25 mouse cellular contexts compared by ENCODE assay signal in genomic region chr11:98370588-98370987, GRCm38 (mm10). TPM values are rescaled to one million over a fixed set of nuclear protein-coding genes. Genes with fewer than 3 reads are reported as not detected.
DNase-seq lines count a peak whose midpoint lies in the region; ATAC-seq and TF ChIP-seq lines count a peak whose summit lies in the region.
"Had no signal": no experiment of that assay in that cellular context is flagged by ENCODE, and none has a peak within 500 bp of the region (broad histone marks: within the 10 kb centered on the region; RNA-seq: fewer than 3 reads in every experiment).

No protein-coding gene starts in this region.

- peak overlapping the region; percentile 64; the same call in 1 of the 2 replicates for H3K27ac ChIP-seq in forebrain, embryonic 14.5 days (ENCODE audit: low read depth, low read length)
- H3K27ac ChIP-seq in forebrain, embryonic 11.5 days (ENCODE audit: low read depth, low read length), result no peak overlapping the region
- peak overlapping the region; percentile 69; the same call in 1 of the 2 replicates for H3K27ac ChIP-seq in layer of hippocampus, adult 2 months
- H3K27ac ChIP-seq in embryonic facial prominence, embryonic 10.5 days (replicated peaks), result 0 out of 2 replicates have a peak overlapping the region, but pooled peaks have one; percentile 75
- peak overlapping the region; percentile 82 for H3K27ac ChIP-seq in forebrain, embryonic 15.5 days (replicated peaks)
- H3K27ac ChIP-seq: hindbrain, embryonic 15.5 days; intestine, embryonic 15.5 days; limb, embryonic 12.5 days; macrophage had no signal

- H3K4me1 ChIP-seq in forebrain, embryonic 14.5 days (ENCODE audit: control insufficient read depth, insufficient read depth, low read length), result peaks cover 18% of the 10 kb centered on the region
- peaks cover 14% of the 10 kb centered on the region for H3K4me1 ChIP-seq in forebrain, embryonic 11.5 days (replicated peaks; ENCODE audit: control insufficient read depth, insufficient read depth, low read length)
- peaks cover 23% of the 10 kb centered on the region for H3K4me1 ChIP-seq in embryonic facial prominence, embryonic 10.5 days
- H3K4me1 ChIP-seq in forebrain, embryonic 15.5 days, result peaks cover 47% of the 10 kb centered on the region

- 66% methylated on average over 2 of the region's 2 CpGs for WGBS in forebrain, embryonic 14.5 days
- WGBS in forebrain, embryonic 11.5 days, result 75% methylated on average over 2 of the region's 2 CpGs
- WGBS in embryonic facial prominence, embryonic 10.5 days, result 79% methylated on average over 2 of the region's 2 CpGs
- 71% methylated on average over 2 of the region's 2 CpGs for WGBS in forebrain, embryonic 15.5 days

- H3K9ac ChIP-seq in forebrain, embryonic 14.5 days (ENCODE audit: low read length), result no peak overlapping the region
- H3K9ac ChIP-seq in forebrain, embryonic 11.5 days (ENCODE audit: low read length), result no peak overlapping the region
- H3K9ac ChIP-seq in forebrain, embryonic 15.5 days (replicated peaks), result no peak overlapping the region
- H3K9ac ChIP-seq: hindbrain, embryonic 15.5 days; intestine, embryonic 15.5 days; liver, postnatal 0 days; midbrain, embryonic 15.5 days had no signal

- no peaks in the 10 kb centered on the region for H3K27me3 ChIP-seq in forebrain, embryonic 14.5 days (replicated peaks; ENCODE audit: control insufficient read depth, insufficient read depth, low read length)
- H3K27me3 ChIP-seq in forebrain, embryonic 11.5 days (ENCODE audit: control insufficient read depth, insufficient read depth, low read length), result no peaks in the 10 kb centered on the region
- no peaks in the 10 kb centered on the region for H3K27me3 ChIP-seq in embryonic facial prominence, embryonic 10.5 days (replicated peaks; ENCODE audit: low read depth, poor library complexity, severe bottlenecking)
- H3K27me3 ChIP-seq in forebrain, embryonic 15.5 days, result no peaks in the 10 kb centered on the region
- H3K27me3 ChIP-seq: hindbrain, embryonic 15.5 days; intestine, embryonic 15.5 days; limb, embryonic 12.5 days; midbrain, embryonic 15.5 days had no signal

- H3K4me3 ChIP-seq in forebrain, embryonic 14.5 days (ENCODE audit: low read depth, low read length), result no peak overlapping the region
- no peak overlapping the region for H3K4me3 ChIP-seq in forebrain, embryonic 11.5 days (ENCODE audit: low read depth, low read length)
- H3K4me3 ChIP-seq in layer of hippocampus, adult 2 months, result no peak overlapping the region
- H3K4me3 ChIP-seq in embryonic facial prominence, embryonic 10.5 days, result no peak overlapping the region
- H3K4me3 ChIP-seq in forebrain, embryonic 15.5 days, result no peak overlapping the region
- H3K4me3 ChIP-seq: hindbrain, embryonic 15.5 days; intestine, embryonic 15.5 days; limb, embryonic 12.5 days; midbrain, embryonic 15.5 days; myocyte had no signal

- no peaks in the 10 kb centered on the region for H3K9me3 ChIP-seq in forebrain, embryonic 14.5 days (replicated peaks; ENCODE audit: control insufficient read depth, low read length)
- H3K9me3 ChIP-seq in forebrain, embryonic 11.5 days (ENCODE audit: control insufficient read depth, low read length), result no peaks in the 10 kb centered on the region
- H3K9me3 ChIP-seq in embryonic facial prominence, embryonic 10.5 days, result no peaks in the 10 kb centered on the region
- no peaks in the 10 kb centered on the region for H3K9me3 ChIP-seq in forebrain, embryonic 15.5 days
- H3K9me3 ChIP-seq: hindbrain, embryonic 15.5 days; intestine, embryonic 15.5 days; limb, embryonic 12.5 days; midbrain, embryonic 15.5 days had no signal

- H3K4me2 ChIP-seq in forebrain, embryonic 14.5 days (ENCODE audit: low read length), result no peak overlapping the region
- H3K4me2 ChIP-seq in forebrain, embryonic 11.5 days (ENCODE audit: low read depth, low read length, severe bottlenecking), result no peak overlapping the region
- no peak overlapping the region for H3K4me2 ChIP-seq in forebrain, embryonic 15.5 days (replicated peaks)
- H3K4me2 ChIP-seq: hindbrain, embryonic 15.5 days; intestine, embryonic 15.5 days; limb, embryonic 12.5 days; liver, embryonic 11.5 days had no signal

- H3K36me3 ChIP-seq in forebrain, embryonic 14.5 days (ENCODE audit: control insufficient read depth, insufficient read depth, low read length), result peaks cover 13% of the 10 kb centered on the region
- H3K36me3 ChIP-seq in forebrain, embryonic 11.5 days (ENCODE audit: control insufficient read depth, insufficient read depth, low read length), result peaks cover 4% of the 10 kb centered on the region; the same call in 1 of the 2 replicates
- peaks cover 21% of the 10 kb centered on the region for H3K36me3 ChIP-seq in embryonic facial prominence, embryonic 10.5 days (replicated peaks)
- peaks cover 6% of the 10 kb centered on the region for H3K36me3 ChIP-seq in forebrain, embryonic 15.5 days
- H3K36me3 ChIP-seq: midbrain, embryonic 15.5 days had no signal

- no peak for TF ChIP-seq CTCF in layer of hippocampus, adult 2 months (conservative IDR thresholded peaks at IDR 0.05)

- no peak for ATAC-seq in forebrain, embryonic 14.5 days
- no peak for ATAC-seq in forebrain, embryonic 11.5 days (replicated peaks; ENCODE audit: low FRiP score)
- ATAC-seq in forebrain, embryonic 15.5 days (replicated peaks), result no peak
- ATAC-seq: activated CD4-positive, CD25-positive, alpha-beta regulatory T cell, adult 4 months; intestine, embryonic 15.5 days; liver, postnatal 0 days; lung, postnatal 0 days; midbrain, embryonic 15.5 days had no signal

- DNase-seq in forebrain, embryonic 14.5 days (ENCODE audit: low spot score), result no peak
- no peak for DNase-seq in forebrain, embryonic 11.5 days (ENCODE audit: low spot score)
- no peak for DNase-seq in layer of hippocampus, adult 2 months (ENCODE audit: low spot score in 2 of 2)
- DNase-seq in layer of hippocampus, postnatal 14 days (ENCODE audit: low spot score in 2 of 2), result no peak
- no peak for DNase-seq in embryonic facial prominence, embryonic 10.5 days (ENCODE audit: low spot score)
- no peak for DNase-seq in gastrocnemius, adult 8-10 months (ENCODE audit: low spot score in 2 of 2)
- DNase-seq: adrenal gland, adult 8-10 months; cerebellum, adult 18-20 months; heart, postnatal 4 days; kidney, adult 8-10 months; kidney, postnatal 10 days; liver, postnatal 0 days; thymus, postnatal 14 days had no signal

RNA-seq across cellular contexts. Expression of gene Stard3, which starts 12.4 kb away (rescaled TPM):
- polyA plus RNA-seq in forebrain, embryonic 14.5 days (2014; fragmentation: Nextera tagmentation; extraction: Ambion mirVana), result 43.8 and 46.6 TPM in 2 replicates
- 38.1 and 39.9 TPM in 2 replicates for polyA plus RNA-seq in forebrain, embryonic 11.5 days (2014; fragmentation: Nextera tagmentation; extraction: Ambion mirVana)
- total RNA-seq in layer of hippocampus, adult 2 months (2021), result 10 to 100 TPM; 32.9 to 35.5 TPM
- total RNA-seq in layer of hippocampus, postnatal 14 days (2021), result 10 to 100 TPM; 22.6 to 24.8 TPM
- 40.8 and 41.7 TPM in 2 replicates for polyA plus RNA-seq in embryonic facial prominence, embryonic 10.5 days (2016; fragmentation: Nextera tagmentation; extraction: Ambion mirVana)
- 53.2 and 56.5 TPM in 2 replicates for polyA plus RNA-seq in forebrain, embryonic 15.5 days (2015; fragmentation: Nextera tagmentation; extraction: Ambion mirVana)
- total RNA-seq in gastrocnemius, adult 8-10 months (2022), result 10 to 100 TPM; 12.0 to 18.2 (median 13.9) TPM

RNA-seq across cellular contexts. Expression of gene Tcap, which starts 13.0 kb away (rescaled TPM):
- 0.23 TPM in 1 of 2 replicates, not detected in the other for polyA plus RNA-seq in forebrain, embryonic 14.5 days (2014; fragmentation: Nextera tagmentation; extraction: Ambion mirVana)
- not detected in 2 replicates for polyA plus RNA-seq in forebrain, embryonic 11.5 days (2014; fragmentation: Nextera tagmentation; extraction: Ambion mirVana)
- 1 to 10 TPM in 1 of 2 experiments, under 1 TPM in 1; 0.92 to 1.0 TPM for total RNA-seq in layer of hippocampus, adult 2 months (2021)
- 1 to 10 TPM in 1 of 2 experiments, under 1 TPM in 1; 0.94 to 1.3 TPM for total RNA-seq in layer of hippocampus, postnatal 14 days (2021)
- polyA plus RNA-seq in embryonic facial prominence, embryonic 10.5 days (2016; fragmentation: Nextera tagmentation; extraction: Ambion mirVana), result not detected in 2 replicates
- 0.18 and 0.20 TPM in 2 replicates for polyA plus RNA-seq in forebrain, embryonic 15.5 days (2015; fragmentation: Nextera tagmentation; extraction: Ambion mirVana)
- 1,000 to 10,000 TPM; 3,817 to 5,138 (median 4,616) TPM for total RNA-seq in gastrocnemius, adult 8-10 months (2022)
- polyA plus RNA-seq: activated CD4-positive, CD25-positive, alpha-beta regulatory T cell, adult 4 months; hindbrain, embryonic 15.5 days; midbrain, embryonic 15.5 days had no signal

RNA-seq across cellular contexts. Expression of gene Pnmt, which starts 15.7 kb away (rescaled TPM):
- 0.32 and 0.36 TPM in 2 replicates for polyA plus RNA-seq in forebrain, embryonic 14.5 days (2014; fragmentation: Nextera tagmentation; extraction: Ambion mirVana)
- polyA plus RNA-seq in forebrain, embryonic 11.5 days (2014; fragmentation: Nextera tagmentation; extraction: Ambion mirVana), result not detected in 2 replicates
- total RNA-seq in layer of hippocampus, adult 2 months (2021), result not detected
- total RNA-seq in layer of hippocampus, postnatal 14 days (2021), result under 1 TPM; 0.28 to 0.38 TPM
- 0.17 and 0.30 TPM in 2 replicates for polyA plus RNA-seq in embryonic facial prominence, embryonic 10.5 days (2016; fragmentation: Nextera tagmentation; extraction: Ambion mirVana)
- 0.42 and 0.70 TPM in 2 replicates for polyA plus RNA-seq in forebrain, embryonic 15.5 days (2015; fragmentation: Nextera tagmentation; extraction: Ambion mirVana)
- total RNA-seq in gastrocnemius, adult 8-10 months (2022), result 1 to 10 TPM; 2.7 to 6.6 (median 3.8) TPM
- total RNA-seq: heart, postnatal 4 days; layer of hippocampus, postnatal 25 days had no signal
- polyA plus RNA-seq: activated CD4-positive, CD25-positive, alpha-beta regulatory T cell, adult 4 months; intestine, embryonic 15.5 days; liver, postnatal 0 days; lung, postnatal 0 days; macrophage; spleen, adult 2 months had no signal

RNA-seq across cellular contexts. Expression of gene Ppp1r1b, which starts 22.4 kb away (rescaled TPM):
- polyA plus RNA-seq in forebrain, embryonic 14.5 days (2014; fragmentation: Nextera tagmentation; extraction: Ambion mirVana), result 33.1 and 42.2 TPM in 2 replicates
- 0.29 and 0.41 TPM in 2 replicates for polyA plus RNA-seq in forebrain, embryonic 11.5 days (2014; fragmentation: Nextera tagmentation; extraction: Ambion mirVana)
- total RNA-seq in layer of hippocampus, adult 2 months (2021), result 10 to 100 TPM; 55.9 to 56.2 TPM
- 10 to 100 TPM; 33.6 to 46.7 TPM for total RNA-seq in layer of hippocampus, postnatal 14 days (2021)
- 0.26 and 0.30 TPM in 2 replicates for polyA plus RNA-seq in embryonic facial prominence, embryonic 10.5 days (2016; fragmentation: Nextera tagmentation; extraction: Ambion mirVana)
- polyA plus RNA-seq in forebrain, embryonic 15.5 days (2015; fragmentation: Nextera tagmentation; extraction: Ambion mirVana), result 49.6 and 60.4 TPM in 2 replicates
- under 1 TPM in 3 of 4 experiments, not detected in 1; 0.27 to 0.90 (median 0.44) TPM for total RNA-seq in gastrocnemius, adult 8-10 months (2022)
- polyA plus RNA-seq: activated CD4-positive, CD25-positive, alpha-beta regulatory T cell, adult 4 months; macrophage; myocyte had no signal

RNA-seq across cellular contexts. Expression of gene Pgap3, which starts 29.7 kb away (rescaled TPM):
- 6.1 and 6.9 TPM in 2 replicates for polyA plus RNA-seq in forebrain, embryonic 14.5 days (2014; fragmentation: Nextera tagmentation; extraction: Ambion mirVana)
- 9.0 and 9.2 TPM in 2 replicates for polyA plus RNA-seq in forebrain, embryonic 11.5 days (2014; fragmentation: Nextera tagmentation; extraction: Ambion mirVana)
- 10 to 100 TPM in 1 of 2 experiments, 1 to 10 TPM in 1; 9.1 to 10.3 TPM for total RNA-seq in layer of hippocampus, adult 2 months (2021)
- total RNA-seq in layer of hippocampus, postnatal 14 days (2021), result 10 to 100 TPM; 10.0 to 10.1 TPM
- 9.6 TPM in 2 replicates for polyA plus RNA-seq in embryonic facial prominence, embryonic 10.5 days (2016; fragmentation: Nextera tagmentation; extraction: Ambion mirVana)
- 6.5 and 7.7 TPM in 2 replicates for polyA plus RNA-seq in forebrain, embryonic 15.5 days (2015; fragmentation: Nextera tagmentation; extraction: Ambion mirVana)
- total RNA-seq in gastrocnemius, adult 8-10 months (2022), result 1 to 10 TPM; 1.8 to 2.5 (median 2.2) TPM
